Mouse (Mus musculus) left cerebral cortex, postnatal 10 days (tissue): ENCODE data around the gene Garnl3. TPM values are rescaled to one million over a fixed set of nuclear protein-coding genes. Genes with fewer than 3 reads are reported as not detected.

Experiments
- DNase-seq, 2 experiments: peaks; one replicate each; pipeline ENCODE4 v3.0.0; 2021 to 2022; ENCODE audit warnings: low spot score in 2 of 2, mixed read lengths in 1 of 2; ENCODE audit errors: extremely low spot score in 1 of 2
- intact Hi-C: fragments of 180-260 bp; cut with DNase I; formaldehyde crosslinking; loops from one replicate; pipeline ENCODE4 v1.15.1; 2025
- total RNA-seq, 2 experiments: library from RNA; stranded (reverse); gene quantifications; 2 replicates each; pipeline ENCODE4 v1.2.3; 2021

Gene Garnl3
- total RNA-seq, 2 experiments from 2014 or later, result 183 TPM

DNA sequence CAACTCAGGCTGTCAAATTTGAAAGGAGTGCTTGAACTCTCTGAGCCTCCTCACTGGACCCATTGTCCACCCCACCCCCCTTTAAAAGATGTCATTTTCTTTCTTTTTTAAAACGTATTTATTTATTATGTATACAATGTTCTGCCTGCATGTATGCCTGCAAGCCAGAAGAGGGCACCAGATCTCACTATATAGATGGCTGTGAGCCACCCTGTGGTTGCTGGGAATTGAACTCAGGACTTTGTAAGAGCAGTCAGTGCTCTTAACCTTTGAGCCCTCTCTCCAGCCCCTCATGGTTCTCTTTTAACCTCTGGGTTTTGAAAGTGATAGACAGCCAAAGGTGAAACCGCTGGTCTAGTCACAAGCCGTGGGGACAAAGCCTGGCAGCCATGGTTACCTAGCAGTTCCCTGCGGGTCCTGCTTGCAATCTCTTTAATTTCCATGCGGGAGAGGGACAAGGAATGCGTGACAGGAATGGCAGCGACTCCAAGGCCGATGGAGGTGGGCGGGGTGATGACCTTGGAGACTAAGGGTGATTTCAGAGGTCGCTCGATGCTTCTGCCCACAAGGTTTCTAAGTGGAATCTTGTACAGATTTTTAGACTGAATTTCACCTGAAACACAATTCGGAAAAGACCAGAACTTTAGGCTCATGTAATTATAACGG is 141.2 kb downstream of the Garnl3 start:
- no peak for DNase-seq
- intact Hi-C loops, result no loop called here

DNA sequence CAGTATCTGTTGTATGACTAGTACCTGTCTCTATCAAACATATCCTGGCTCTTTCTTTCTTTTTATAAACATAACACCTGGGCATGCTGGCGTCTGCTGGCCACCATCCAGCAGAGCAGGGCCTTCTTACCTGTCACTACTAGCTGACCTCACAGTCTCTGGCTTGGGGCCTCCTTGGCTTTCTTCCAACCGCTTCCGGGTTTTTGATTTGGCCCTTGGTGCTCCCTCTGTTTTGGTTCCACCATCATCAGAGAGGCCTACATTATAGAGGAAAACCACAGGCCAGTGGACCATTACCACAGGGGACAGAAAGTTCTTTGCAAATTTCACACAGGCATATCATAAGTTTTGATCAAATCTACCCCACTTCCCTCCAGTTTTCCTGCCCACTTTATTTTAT is 142.1 kb downstream of the Garnl3 start:
- intact Hi-C loops, result no loop called here
- no peak for DNase-seq

- no peak for DNase-seq
- intact Hi-C loops, result no loop called here
Observed at GRCm38 (mm10) chr2:32985844-32986243, 145.6 kb downstream of the Garnl3 start.

DNA sequence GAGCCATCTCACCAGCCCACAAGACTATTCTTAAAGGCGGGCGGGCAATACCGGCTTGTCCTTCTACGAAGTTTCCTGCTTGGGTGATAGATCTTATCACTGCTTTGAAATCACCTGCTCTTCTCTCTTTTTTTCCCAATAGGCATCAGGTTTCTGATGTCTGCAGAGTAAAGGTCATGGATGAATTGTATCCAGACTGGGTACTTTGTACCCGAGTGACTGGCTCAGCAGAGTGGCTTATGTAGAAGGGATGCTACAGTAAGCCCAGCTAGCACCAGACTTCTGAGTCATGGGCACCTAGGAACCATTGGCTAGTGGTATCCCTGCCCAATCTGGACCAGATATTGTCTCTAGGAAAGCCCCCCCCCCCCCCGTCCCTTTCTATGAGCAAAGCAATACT is 147.8 kb downstream of the Garnl3 start:
- DNase-seq, result no peak
- intact Hi-C loops, result no loop called here

DNA sequence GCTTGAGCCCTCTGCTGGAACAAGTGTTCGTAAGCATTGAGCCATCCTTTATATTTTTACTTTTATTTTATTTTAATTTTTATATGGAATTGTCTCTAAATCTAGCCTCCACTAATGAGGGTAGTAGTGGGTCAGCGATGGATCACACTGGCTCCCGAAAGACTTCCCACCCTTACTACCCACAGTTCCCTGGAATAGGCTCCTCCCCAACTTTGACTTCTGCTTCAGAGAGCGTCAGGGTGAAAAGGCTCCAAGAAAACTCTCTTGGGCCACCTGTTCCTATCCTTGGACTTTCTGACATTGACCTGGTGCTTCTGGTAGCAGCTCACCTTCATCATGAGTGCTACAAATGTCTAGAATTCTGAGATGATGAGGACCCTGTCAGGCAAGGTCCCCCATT is 148.8 kb downstream of the Garnl3 start:
- intact Hi-C loops, result no loop called here
- no peak for DNase-seq

DNA sequence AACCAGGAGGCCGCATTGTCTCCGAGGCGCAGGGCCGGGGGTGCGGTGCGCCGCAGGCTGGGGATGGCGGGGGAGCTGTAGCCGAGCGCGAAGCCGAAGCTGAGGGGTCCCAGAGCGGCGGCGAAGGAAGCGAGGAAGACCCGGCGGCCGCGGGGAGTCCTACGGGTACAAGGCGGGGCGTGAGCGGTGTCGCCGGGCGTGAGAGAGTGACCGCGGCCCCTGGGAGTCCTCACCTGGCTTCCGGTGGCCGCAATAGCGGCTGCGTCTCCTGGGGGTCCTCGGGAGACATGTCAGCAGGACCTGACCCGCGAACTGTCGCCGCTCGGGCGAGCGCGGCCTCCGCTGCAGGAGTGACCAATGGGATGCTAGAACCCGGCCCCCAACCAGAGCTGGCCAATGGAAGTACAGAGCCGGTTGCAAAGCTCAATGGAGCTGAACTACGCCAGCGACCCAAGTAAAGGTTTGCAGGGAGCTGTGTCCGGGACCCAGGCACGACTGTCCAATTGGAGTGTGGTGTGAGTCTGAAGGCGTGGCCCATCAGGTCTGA is 149.7 kb downstream of the Garnl3 start, which contains the start of gene Slc2a8:
Gene Slc2a8, minus strand, starts transcription at position 359 of the 547 bp plus-strand sequence.
- intact Hi-C loops, result no loop called here
- DNase-seq, result peak; percentile 93

DNA sequence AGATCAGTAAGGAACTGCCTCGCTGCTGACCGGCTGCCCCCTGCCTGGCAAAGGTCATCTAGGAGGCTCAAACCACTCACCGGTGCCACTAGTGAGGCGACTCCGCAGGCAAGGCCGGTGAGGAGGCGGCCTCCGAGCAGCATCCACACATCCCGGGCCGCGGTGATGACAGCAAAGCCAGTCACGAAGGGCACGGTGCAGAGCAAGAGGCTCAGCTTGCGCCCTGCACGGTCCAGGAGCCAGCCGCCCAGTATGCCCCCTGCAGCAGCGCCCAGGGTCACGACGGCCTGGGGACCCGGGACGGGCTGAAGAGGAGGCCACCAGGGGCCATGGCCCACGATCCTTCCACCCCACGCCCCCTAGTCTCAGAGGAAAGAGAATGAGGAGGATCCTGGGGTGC is 150.2 kb downstream of the Garnl3 start:
- DNase-seq, result peak in 1 of 2 experiments; percentile 55
- intact Hi-C loops, result no loop called here

- no peak for DNase-seq
- intact Hi-C loops, result no loop called here
Observed at GRCm38 (mm10) chr2:32979675-32980074, 151.8 kb downstream of the Garnl3 start.

DNA sequence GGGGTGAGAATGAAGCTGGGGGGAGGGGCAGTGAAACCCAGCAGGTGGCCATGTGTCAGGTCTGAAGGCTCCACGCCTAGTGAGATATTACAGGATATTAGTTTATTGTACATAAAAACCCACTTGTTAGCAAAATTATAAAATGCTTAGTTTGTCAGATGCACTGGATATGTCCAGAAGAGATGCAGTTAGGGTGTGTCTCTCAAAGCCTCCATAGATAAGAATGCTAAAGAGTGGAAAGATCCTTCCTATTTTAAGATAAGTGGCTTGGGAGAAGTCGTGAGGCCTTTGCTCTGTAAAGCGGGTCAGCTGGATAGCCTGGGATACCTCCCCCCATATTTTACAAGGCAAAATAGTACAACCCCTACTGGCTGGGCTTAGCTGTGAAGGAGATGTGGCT is 152.8 kb downstream of the Garnl3 start:
- DNase-seq, result no peak
- intact Hi-C loops, result no loop called here

GRCm38 (mm10) chr2:32977114-32977513 is 154.3 kb downstream of the Garnl3 start:
- intact Hi-C loops, result no loop called here
- no peak for DNase-seq

DNA sequence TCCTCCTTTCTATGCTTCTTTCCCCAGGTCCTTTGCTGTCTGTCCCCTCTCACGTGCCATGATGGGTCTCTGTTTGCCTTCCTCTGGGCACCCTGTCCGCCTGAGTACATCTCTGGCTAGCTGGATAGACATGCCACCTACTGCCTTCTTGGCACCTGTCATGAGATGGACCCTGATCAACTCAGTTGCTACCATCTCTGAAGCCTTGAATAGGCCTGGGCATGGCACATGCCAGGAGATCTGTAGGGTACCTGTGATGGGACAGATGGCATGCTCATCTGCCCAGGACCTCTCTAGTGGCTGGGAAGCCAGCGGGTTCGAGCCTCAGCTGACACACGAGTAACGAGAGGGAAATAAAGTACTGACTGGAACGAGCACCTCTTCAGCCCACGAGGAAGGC is 157.2 kb downstream of the Garnl3 start:
- DNase-seq, result no peak
- intact Hi-C loops, result no loop called here

GRCm38 (mm10) chr2:32971235-32971634 is 160.2 kb downstream of the Garnl3 start:
- no peak for DNase-seq
- intact Hi-C loops, result no loop called here

DNA sequence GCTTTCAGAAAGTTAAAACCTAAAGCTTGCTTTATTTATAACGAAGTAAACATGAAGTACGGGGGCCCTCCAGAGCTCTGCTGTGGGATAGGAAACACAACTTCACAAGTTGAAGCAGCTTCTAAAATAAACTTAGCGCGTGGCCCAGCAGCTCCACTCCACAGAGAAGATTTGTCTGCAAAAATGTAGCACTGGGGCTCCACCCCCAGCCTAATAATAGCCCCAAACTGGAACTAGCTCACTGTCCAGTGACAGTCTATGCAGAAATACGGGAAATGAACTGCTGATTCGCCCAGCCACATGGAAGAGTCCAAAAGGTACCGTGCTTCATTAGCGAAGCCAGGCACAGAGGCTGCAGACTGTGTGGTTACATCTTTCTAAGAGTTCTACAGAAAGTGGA is 162.1 kb downstream of the Garnl3 start:
- intact Hi-C loops, result no loop called here
- DNase-seq, result no peak

DNA sequence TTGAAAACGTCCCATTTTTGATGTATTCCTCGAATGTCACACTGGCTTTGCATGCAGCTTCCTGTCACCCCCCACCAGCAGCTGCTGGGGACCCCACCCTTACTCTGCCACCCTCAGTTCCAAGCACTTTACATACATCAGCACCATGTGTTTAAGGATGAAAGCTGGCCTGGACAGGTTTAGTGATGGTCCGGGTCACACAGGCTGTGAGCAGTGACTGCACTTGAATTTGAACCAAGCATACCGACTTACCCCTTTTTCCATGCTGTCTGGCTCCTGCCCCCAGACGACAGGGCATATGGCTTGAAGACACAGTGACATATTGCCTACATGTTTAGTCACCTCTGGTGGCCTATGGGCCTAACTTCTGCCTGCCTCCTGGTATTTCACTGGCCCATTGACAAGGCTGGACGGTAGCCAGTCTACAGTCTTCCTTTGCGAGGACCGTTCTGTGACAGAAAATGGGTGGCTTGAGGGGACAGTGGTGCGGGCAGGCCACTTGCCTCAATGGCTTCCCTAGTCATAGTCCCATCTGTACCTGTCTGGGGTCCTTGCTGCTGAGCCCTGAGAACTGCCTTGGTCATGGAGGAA is 163.3 kb downstream of the Garnl3 start:
- intact Hi-C loops, result no loop called here
- no peak for DNase-seq

GRCm38 (mm10) chr2:32966689-32967631 is 164.5 kb downstream of the Garnl3 start:
- peak; percentile 87 to 91 for DNase-seq
- intact Hi-C loops, result no loop called here

- DNase-seq, result no peak
- intact Hi-C loops, result no loop called here
Observed at GRCm38 (mm10) chr2:32966184-32966688, 165.2 kb downstream of the Garnl3 start.

GRCm38 (mm10) chr2:32965511-32966183 is 165.8 kb downstream of the Garnl3 start:
- no peak for DNase-seq
- intact Hi-C loops, result no loop called here

DNA sequence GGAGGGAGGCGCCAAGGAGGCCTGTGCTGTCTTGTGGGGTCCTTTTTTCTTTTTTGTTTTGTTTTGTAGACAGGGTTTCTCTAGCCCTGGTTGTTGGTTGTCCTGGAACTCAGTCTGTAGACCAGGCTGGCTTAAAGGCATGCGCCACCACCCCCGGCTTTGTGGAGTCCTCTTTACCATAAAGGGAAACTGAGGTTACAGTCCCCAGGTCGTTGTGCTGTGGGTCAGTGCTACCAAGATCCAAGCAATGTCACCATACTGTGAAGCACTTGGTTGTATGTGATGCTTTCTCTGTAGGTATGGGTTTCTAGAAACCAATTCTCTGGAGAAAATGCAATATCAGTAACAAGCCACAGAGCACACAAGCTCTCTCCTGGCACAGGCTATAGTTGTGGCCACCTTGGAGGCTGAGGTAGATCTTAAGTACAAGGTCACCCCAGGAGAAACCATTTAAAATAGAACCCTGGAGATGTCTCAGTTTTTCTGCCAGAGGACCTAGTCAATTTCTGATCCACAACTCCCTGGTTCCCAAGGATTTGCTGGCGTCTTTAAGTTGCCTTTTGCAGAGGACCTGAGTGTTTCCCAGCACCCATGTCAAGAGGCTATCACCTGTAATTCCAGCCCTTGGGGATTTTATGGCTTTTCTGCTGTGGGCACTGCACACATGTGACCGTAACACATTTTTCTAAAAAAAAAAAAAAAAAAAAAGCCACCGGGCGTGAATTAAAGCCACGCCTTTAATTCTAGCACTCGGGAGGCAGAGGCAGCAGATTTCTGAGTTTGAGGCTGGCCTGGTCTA is 166.6 kb downstream of the Garnl3 start:
- no peak for DNase-seq
- intact Hi-C loops, result no loop called here
